Mouse (Mus musculus) thymus, adult 2 months (tissue): ENCODE measurements around the gene Ccl24. TPM values are rescaled to one million over a fixed set of nuclear protein-coding genes. Genes with fewer than 3 reads are reported as not detected.
"Not testable (repeated sequence)": the region's sequence is repeated elsewhere in the genome, so short reads cannot be mapped to it uniquely, and the experiment has no call there.

Experiments
- DNase-seq: peaks from one replicate; pipeline ENCODE4 v3.0.0; 2021
- H3K27ac ChIP-seq: fragments of 200-500 bp; 2 replicates; pipeline ENCODE4 v1.5.1; 2012; ENCODE audit warnings: low read length, control low read depth; ENCODE audit not compliant: control insufficient read depth, insufficient read depth
- H3K27me3 ChIP-seq: fragments of 200-500 bp; 2 replicates; pipeline ENCODE4 v1.6.1; 2012; ENCODE audit warnings: mild to moderate bottlenecking, low read length, moderate library complexity, mixed read lengths; ENCODE audit not compliant: control insufficient read depth, insufficient read depth
- H3K36me3 ChIP-seq: fragments of 200-500 bp; 2 replicates; pipeline ENCODE4 v1.6.1; 2012; ENCODE audit warnings: mild to moderate bottlenecking, low read length, moderate library complexity; ENCODE audit not compliant: control insufficient read depth, insufficient read depth
- H3K4me1 ChIP-seq: fragments of 200-500 bp; replicated peaks from 2 replicates; pipeline ENCODE4 v1.6.1; 2012; ENCODE audit warnings: low read length; ENCODE audit not compliant: control insufficient read depth, insufficient read depth
- H3K4me3 ChIP-seq: fragments of 200-500 bp; 2 replicates; pipeline ENCODE4 v1.5.1; 2012; ENCODE audit warnings: mild to moderate bottlenecking, low read length, control low read depth, moderate library complexity; ENCODE audit not compliant: control insufficient read depth, insufficient read depth
- CTCF ChIP-seq: fragments of 200-500 bp; IDR thresholded peaks from 2 replicates; pipeline ENCODE4 v1.5.1; 2012; ENCODE audit warnings: mild to moderate bottlenecking, control low read depth, low read length, moderate library complexity, borderline replicate concordance; ENCODE audit not compliant: control insufficient read depth, poor library complexity, insufficient read depth; ENCODE audit errors: extremely low read depth
- POLR2A ChIP-seq: fragments of 200-500 bp; IDR thresholded peaks from 2 replicates; pipeline ENCODE4 v1.6.1; 2012; ENCODE audit warnings: mild to moderate bottlenecking, low read length, control low read depth, moderate library complexity; ENCODE audit not compliant: control insufficient read depth, poor library complexity, insufficient read depth; ENCODE audit errors: extremely low read depth
- WGBS: fragments of 180-500 bp; shearing (Covaris S2); methylation state at CpG from one replicate; pipeline ENCODE4 v1.1.7; 2018; 5-methylcytosine and 5-hydroxymethylcytosine counted together
- polyA plus RNA-seq: library from polyadenylated mRNA; depleted of rRNA; stranded (reverse); fragments of >200 nt; gene quantifications from 2 replicates; pipeline ENCODE4 v1.2.3, GENCODE M21; 2012; rRNA removed

The Ccl24 gene
- 3.0 and 3.1 TPM in 2 replicates for polyA plus RNA-seq

DNA sequence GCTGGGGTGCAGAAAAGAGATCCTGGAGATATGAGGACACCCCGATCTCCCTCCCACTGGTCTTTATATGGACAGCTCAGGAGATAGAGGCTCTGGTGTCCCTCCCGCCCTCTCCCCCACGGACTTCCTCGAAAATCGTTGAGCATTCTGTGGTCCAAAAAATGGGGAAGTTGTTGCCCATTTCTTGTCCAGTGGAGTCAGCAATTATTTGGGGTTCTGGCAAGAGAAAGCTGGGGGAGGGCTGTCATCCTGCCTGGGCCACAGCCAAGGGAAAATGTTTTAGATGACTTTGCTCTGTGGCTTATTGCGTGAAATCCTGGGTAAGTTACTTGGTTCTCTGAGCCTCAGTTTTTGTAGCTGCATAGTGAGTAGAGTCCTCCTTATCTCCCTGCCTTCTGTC, at the start of gene Ccl24:
Gene Ccl24 (minus strand): TSS at position 44 of the 400 bp plus-strand sequence.
- TF ChIP-seq POLR2A, result no peak
- TF ChIP-seq CTCF, result no peak
- no peak for DNase-seq
- Histone ChIP-seq H3K27ac (no peak within 1 kb of the TSS), H3K4me3 (no peak within 1 kb of the TSS), H3K36me3 (no peaks in the 10 kb centered on the region), H3K27me3 (no peaks in the 10 kb centered on the region), H3K4me1 (no peaks in the 10 kb centered on the region)
- 21% methylated on average over 6 of the region's 6 CpGs for WGBS

DNA sequence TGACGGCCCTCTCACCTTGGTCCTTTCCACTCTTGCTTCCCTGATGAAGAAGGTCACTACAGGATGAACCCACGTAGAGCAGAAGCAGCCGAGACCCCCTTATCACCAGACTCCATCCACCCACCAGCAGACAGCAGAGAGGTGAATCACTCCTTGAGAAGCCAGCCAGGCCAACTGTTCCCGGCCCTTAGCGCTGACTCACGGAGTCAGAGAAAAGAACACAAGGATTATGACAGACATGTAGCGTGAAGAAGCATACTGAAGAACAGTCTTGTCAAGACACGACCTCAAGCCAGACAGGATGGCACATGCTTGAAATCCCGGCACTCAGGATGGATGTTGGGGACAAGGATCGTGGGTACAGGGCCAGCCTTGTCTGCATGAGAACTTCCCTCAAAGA, 48.9 kb upstream of the Ccl24 start:
- Histone ChIP-seq H3K27ac (no peak overlapping the region), H3K4me3 (no peak overlapping the region), H3K36me3 (no peaks in the 10 kb centered on the region), H3K27me3 (no peaks in the 10 kb centered on the region), H3K4me1 (no peaks in the 10 kb centered on the region)
- TF ChIP-seq POLR2A, result no peak
- no peak for TF ChIP-seq CTCF
- DNase-seq, result no peak
- WGBS, result 89% methylated on average over 10 of the region's 10 CpGs

DNA sequence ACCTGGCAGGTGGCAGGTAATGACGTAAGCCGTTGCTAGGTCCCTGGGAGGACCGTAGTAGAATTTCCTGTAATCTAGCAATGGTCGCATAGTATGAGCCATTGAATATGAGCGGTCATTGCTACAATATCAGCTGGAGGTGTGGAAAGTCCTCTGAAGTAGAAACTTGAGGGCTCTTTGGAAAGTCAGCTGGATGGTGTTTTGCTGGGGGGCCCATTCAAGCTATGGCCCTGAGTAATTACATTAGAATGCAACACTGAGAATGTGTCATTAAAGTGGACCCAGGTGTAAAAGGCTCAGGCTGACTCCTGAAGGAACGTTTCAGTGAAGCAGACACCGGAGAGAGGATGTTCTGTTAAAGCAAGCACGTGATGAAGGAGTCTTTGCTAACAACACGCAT, 47.7 kb upstream of the Ccl24 start:
- H3K4me3 ChIP-seq, result no peak overlapping the region
- DNase-seq, result no peak
- WGBS, result 91% methylated on average over 9 of the region's 9 CpGs
- TF ChIP-seq CTCF, result no peak
- no peak for TF ChIP-seq POLR2A
- H3K27me3 ChIP-seq, result no peaks in the 10 kb centered on the region
- H3K27ac ChIP-seq, result no peak overlapping the region
- no peaks in the 10 kb centered on the region for H3K36me3 ChIP-seq
- H3K4me1 ChIP-seq, result no peaks in the 10 kb centered on the region

GRCm38 (mm10) chr5:135619741-135620140, 46.9 kb upstream of the Ccl24 start:
- DNase-seq, H3K27me3 ChIP-seq, H3K4me1 ChIP-seq, H3K27ac ChIP-seq, H3K36me3 ChIP-seq, H3K4me3 ChIP-seq: not testable (repeated sequence)
- 84% methylated on average over 10 of the region's 10 CpGs for WGBS

- no peak for DNase-seq
- Histone ChIP-seq H3K27ac (no peak overlapping the region), H3K36me3 (no peaks in the 10 kb centered on the region), H3K4me1 (no peaks in the 10 kb centered on the region), H3K4me3 (no peak overlapping the region), H3K27me3 (no peaks in the 10 kb centered on the region)
- no peak for TF ChIP-seq POLR2A
- no peak for TF ChIP-seq CTCF
- WGBS, result 89% methylated on average over 4 of the region's 4 CpGs
These were observed 36.9 kb upstream of the Ccl24 start for GRCm38 (mm10) chr5:135609794-135610193.

DNA sequence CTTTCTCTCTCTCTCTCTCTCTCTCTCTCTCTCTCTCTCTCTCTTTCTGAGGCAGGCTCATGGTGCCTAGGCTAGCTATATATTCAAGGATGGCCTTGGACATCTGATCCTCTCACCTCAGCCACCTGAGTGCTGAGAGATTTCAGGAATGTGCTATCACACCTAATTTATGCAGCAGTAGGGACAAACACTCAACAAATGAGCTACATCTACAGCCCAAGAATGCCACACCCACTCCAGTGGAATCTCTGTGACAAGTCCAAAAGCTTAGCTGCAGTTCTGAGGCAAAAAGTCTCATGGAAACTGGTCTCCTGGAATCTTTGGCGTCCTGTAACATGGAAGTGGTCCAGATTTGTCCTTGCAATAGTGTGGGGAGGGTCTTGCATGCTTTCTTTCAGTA, 34.7 kb upstream of the Ccl24 start:
- no peaks in the 10 kb centered on the region for H3K36me3 ChIP-seq
- 55% methylated on average over 1 of the region's 1 CpGs for WGBS
- no peak for DNase-seq
- no peaks in the 10 kb centered on the region for H3K4me1 ChIP-seq
- no peak for TF ChIP-seq CTCF
- no peak for TF ChIP-seq POLR2A
- no peaks in the 10 kb centered on the region for H3K27me3 ChIP-seq
- H3K27ac ChIP-seq, result no peak overlapping the region
- no peak overlapping the region for H3K4me3 ChIP-seq

GRCm38 (mm10) chr5:135606717-135607116, 33.9 kb upstream of the Ccl24 start:
- no CpG with 5 or more reads among the region's 1 CpGs for WGBS
- DNase-seq, H3K27me3 ChIP-seq, H3K36me3 ChIP-seq, H3K27ac ChIP-seq, H3K4me1 ChIP-seq, H3K4me3 ChIP-seq: not testable (repeated sequence)

DNA sequence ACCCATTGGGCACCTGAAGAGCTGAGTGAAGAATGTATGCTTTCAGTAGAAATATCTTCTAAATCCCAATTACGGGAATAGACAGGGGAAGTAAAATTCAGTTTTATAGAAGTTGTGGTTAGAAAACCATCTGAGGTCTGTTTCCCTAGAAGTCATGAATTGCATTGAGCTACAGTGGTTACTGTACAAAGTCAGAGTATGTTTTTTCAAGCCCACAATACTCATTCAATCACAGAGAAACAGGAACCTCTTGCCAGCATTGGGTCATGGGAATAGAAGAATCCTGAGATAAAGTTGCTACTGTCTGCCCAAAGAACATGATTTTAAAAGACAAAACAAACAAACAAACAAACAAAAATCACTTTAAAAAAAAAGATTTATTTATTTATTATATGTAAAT, 31.8 kb upstream of the Ccl24 start:
- not testable (repeated sequence) for H3K4me1 ChIP-seq, H3K27me3 ChIP-seq, DNase-seq, H3K27ac ChIP-seq, H3K36me3 ChIP-seq, H3K4me3 ChIP-seq
- no CpG with 5 or more reads among the region's 1 CpGs for WGBS
